Mouse (Mus musculus) inflammation-experienced regulatory T-cells, adult 6 months (primary cell): ENCODE data around the gene Gm5148. TPM values are rescaled to one million over a fixed set of nuclear protein-coding genes. Genes with fewer than 3 reads are reported as not detected.

Experiments
- ATAC-seq: one replicate; pipeline ENCODE4 v1.8.0; 2017
- polyA plus RNA-seq, 3 experiments: library from polyadenylated mRNA; unstranded; fragments of 100-300 nt; shearing (Covaris generic); gene quantifications; one replicate each; pipeline ENCODE4 v1.2.1; 2017

Gene Gm5148
- polyA plus RNA-seq, 3 experiments from 2014 or later = 1.0 to 2.0 (median 1.6) TPM

- ATAC-seq = no peak
These were observed 13.1 kb upstream of the Gm5148 start for GRCm38 (mm10) chr3:37737407-37737806.

GRCm38 (mm10) chr3:37735166-37735565, 10.9 kb upstream of the Gm5148 start:
- no peak for ATAC-seq

GRCm38 (mm10) chr3:37729142-37729541, 4.9 kb upstream of the Gm5148 start:
- ATAC-seq = no peak

GRCm38 (mm10) chr3:37728112-37729100, 4.1 kb upstream of the Gm5148 start:
- no peak for ATAC-seq

- ATAC-seq = no peak
These were observed 3.1 kb upstream of the Gm5148 start for GRCm38 (mm10) chr3:37727392-37727791.

- no peak for ATAC-seq
These were observed 2.3 kb upstream of the Gm5148 start for GRCm38 (mm10) chr3:37726501-37727140.

- peak; percentile 60 for ATAC-seq
These were observed 851 bp upstream of the Gm5148 start for GRCm38 (mm10) chr3:37724946-37725735.

GRCm38 (mm10) chr3:37723662-37724170, 574 bp downstream of the Gm5148 start:
- no peak for ATAC-seq

GRCm38 (mm10) chr3:37723061-37723521, 1.2 kb downstream of the Gm5148 start:
- no peak for ATAC-seq

GRCm38 (mm10) chr3:37722487-37723060, 1.7 kb downstream of the Gm5148 start:
- ATAC-seq = no peak

- ATAC-seq = no peak
These were observed 7.3 kb downstream of the Gm5148 start for GRCm38 (mm10) chr3:37716992-37717391.

GRCm38 (mm10) chr3:37715734-37716133, 8.6 kb downstream of the Gm5148 start:
- ATAC-seq = peak; percentile 48

- ATAC-seq = no peak
These were observed 11.8 kb downstream of the Gm5148 start for GRCm38 (mm10) chr3:37712501-37712900.

GRCm38 (mm10) chr3:37711639-37712038, 12.7 kb downstream of the Gm5148 start:
- no peak for ATAC-seq

- ATAC-seq = no peak
These were observed 16.5 kb downstream of the Gm5148 start for GRCm38 (mm10) chr3:37707801-37708200.

GRCm38 (mm10) chr3:37706439-37706838, 17.9 kb downstream of the Gm5148 start:
- no peak for ATAC-seq

- no peak for ATAC-seq
These were observed 18.9 kb downstream of the Gm5148 start for GRCm38 (mm10) chr3:37705436-37705835.

- ATAC-seq = no peak
These were observed 19.5 kb downstream of the Gm5148 start for GRCm38 (mm10) chr3:37704701-37705279.

GRCm38 (mm10) chr3:37703066-37703465, 21.2 kb downstream of the Gm5148 start:
- ATAC-seq = peak; percentile 72

- ATAC-seq = no peak
These were observed 30.7 kb downstream of the Gm5148 start for GRCm38 (mm10) chr3:37693552-37693951.

GRCm38 (mm10) chr3:37692945-37693344, 31.3 kb downstream of the Gm5148 start:
- ATAC-seq = no peak
